Mouse (Mus musculus): ENCODE results near the gene Arfgap2. TPM values are rescaled to one million over a fixed set of nuclear protein-coding genes. Genes with fewer than 3 reads are reported as not detected.

The Arfgap2 gene
- polyA plus RNA-seq (2017; shearing (Covaris generic)), result 100 to 1,000 TPM in 1 of 2 experiments, 10 to 100 TPM in 1; 95.9 to 121 TPM

GRCm38 (mm10) chr2:91264711-91265681 is at the start of gene Arfgap2:
Gene Arfgap2, plus strand, starts transcription at chr2:91264974.

GRCm38 (mm10) chr2:91236601-91237510 is 27.9 kb upstream of the Arfgap2 start, which contains the start of gene Ddb2:
Gene Ddb2, minus strand, starts transcription at chr2:91236982.

GRCm38 (mm10) chr2:91255661-91256150 is 9.1 kb upstream of the Arfgap2 start, which contains the start of gene Pacsin3:
Gene Pacsin3, plus strand, starts transcription at chr2:91255954.

Other genes starting within 250 kb of the Arfgap2 start
- gene Rapsn, start 229.4 kb upstream of the Arfgap2 start, polyA plus RNA-seq (2017; shearing (Covaris generic)), result 10 to 100 TPM in 1 of 2 experiments, 1 to 10 TPM in 1; 3.4 to 17.6 TPM
- 100 to 1,000 TPM; 283 to 308 TPM for gene Psmc3, start 211.0 kb upstream of the Arfgap2 start, polyA plus RNA-seq (2017; shearing (Covaris generic))
- 10 to 100 TPM; 24.0 to 35.7 TPM for gene Slc39a13, start 194.6 kb upstream of the Arfgap2 start, polyA plus RNA-seq (2017; shearing (Covaris generic))
- 1 to 10 TPM; 2.5 to 7.1 TPM for gene Spi1, start 182.6 kb upstream of the Arfgap2 start, polyA plus RNA-seq (2017; shearing (Covaris generic))
- gene Mybpc3, start 146.8 kb upstream of the Arfgap2 start, polyA plus RNA-seq (2017; shearing (Covaris generic)), result under 1 TPM; 0.05 to 0.12 TPM
- 100 to 1,000 TPM in 1 of 2 experiments, 10 to 100 TPM in 1; 81.4 to 127 TPM for gene Madd, start 81.1 kb upstream of the Arfgap2 start, polyA plus RNA-seq (2017; shearing (Covaris generic))
- 1 to 10 TPM; 2.8 to 3.9 TPM for gene Nr1h3, start 62.1 kb upstream of the Arfgap2 start, polyA plus RNA-seq (2017; shearing (Covaris generic))
- gene Acp2, start 62.1 kb upstream of the Arfgap2 start, polyA plus RNA-seq (2017; shearing (Covaris generic)), result 10 to 100 TPM; 12.4 to 14.5 TPM
- 10 to 100 TPM; 69.9 to 75.5 TPM for gene Ddb2, start 28.0 kb upstream of the Arfgap2 start, polyA plus RNA-seq (2017; shearing (Covaris generic))
- under 1 TPM; 0.29 to 0.49 TPM for gene Pacsin3, start 9.0 kb upstream of the Arfgap2 start, polyA plus RNA-seq (2017; shearing (Covaris generic))
- gene 1110051M20Rik, start 179.7 kb downstream of the Arfgap2 start, polyA plus RNA-seq (2017; shearing (Covaris generic)), result 10 to 100 TPM; 14.3 to 19.4 TPM
- under 1 TPM in 1 of 2 experiments, not detected in 1; 0.29 TPM for gene Lrp4, start 192.5 kb downstream of the Arfgap2 start, polyA plus RNA-seq (2017; shearing (Covaris generic))

All from activated CD4-positive, CD25-positive, alpha-beta regulatory T cell (primary cell).